Mouse (Mus musculus): Measurements from ENCODE around the gene Fmod. TPM values are rescaled to one million over a fixed set of nuclear protein-coding genes. Genes with fewer than 3 reads are reported as not detected.

Fmod gene
- total and polyA plus RNA-seq, 2 experiments from 2014 or later = 16.3 to 21.8 TPM

- 1% methylated on average over 31 of the region's 31 CpGs for WGBS
- peak; percentile 91 for ATAC-seq
- Histone ChIP-seq H3K36me3 (ENCODE audit: insufficient read depth, low read length) (no peaks in the 10 kb centered on the region), H3K4me2 (ENCODE audit: low read depth, low read length) (peak overlapping the region; percentile 61), H3K9me3 (ENCODE audit: low read length) (no peaks in the 10 kb centered on the region), H3K4me1 (ENCODE audit: insufficient read depth, low read length) (peaks cover 43% of the 10 kb centered on the region), H3K9ac (replicated peaks; ENCODE audit: low read length) (peak overlapping the region; percentile 44), H3K27ac (peak overlapping the region; percentile 95), H3K27me3 (ENCODE audit: insufficient read depth, low read length) (no peaks in the 10 kb centered on the region), H3K4me3 (ENCODE audit: low read length) (peak overlapping the region; percentile 27)
- TF ChIP-seq CTCF (IDR thresholded peaks at IDR 0.05; ENCODE audit: low read depth) = peak; percentile 51
- peak; percentile 95 for DNase-seq (ENCODE audit: low spot score)
These were observed 24.0 kb downstream of the Fmod start for GRCm38 (mm10) chr1:134060849-134061569.

GRCm38 (mm10) chr1:134061915-134062314 is 24.9 kb downstream of the Fmod start:
- Histone ChIP-seq H3K9ac (replicated peaks; ENCODE audit: low read length) (no peak overlapping the region), H3K4me1 (ENCODE audit: insufficient read depth, low read length) (peaks cover 43% of the 10 kb centered on the region), H3K27ac (peak overlapping the region; percentile 95), H3K36me3 (ENCODE audit: insufficient read depth, low read length) (no peaks in the 10 kb centered on the region), H3K9me3 (ENCODE audit: low read length) (no peaks in the 10 kb centered on the region), H3K27me3 (ENCODE audit: insufficient read depth, low read length) (no peaks in the 10 kb centered on the region), H3K4me2 (ENCODE audit: low read depth, low read length) (no peak overlapping the region), H3K4me3 (ENCODE audit: low read length) (no peak overlapping the region)
- no peak for TF ChIP-seq CTCF (IDR thresholded peaks at IDR 0.05; ENCODE audit: low read depth)
- 35% methylated on average over 3 of the region's 3 CpGs for WGBS
- ATAC-seq (no peak), DNase-seq (ENCODE audit: low spot score) (no peak)

DNA sequence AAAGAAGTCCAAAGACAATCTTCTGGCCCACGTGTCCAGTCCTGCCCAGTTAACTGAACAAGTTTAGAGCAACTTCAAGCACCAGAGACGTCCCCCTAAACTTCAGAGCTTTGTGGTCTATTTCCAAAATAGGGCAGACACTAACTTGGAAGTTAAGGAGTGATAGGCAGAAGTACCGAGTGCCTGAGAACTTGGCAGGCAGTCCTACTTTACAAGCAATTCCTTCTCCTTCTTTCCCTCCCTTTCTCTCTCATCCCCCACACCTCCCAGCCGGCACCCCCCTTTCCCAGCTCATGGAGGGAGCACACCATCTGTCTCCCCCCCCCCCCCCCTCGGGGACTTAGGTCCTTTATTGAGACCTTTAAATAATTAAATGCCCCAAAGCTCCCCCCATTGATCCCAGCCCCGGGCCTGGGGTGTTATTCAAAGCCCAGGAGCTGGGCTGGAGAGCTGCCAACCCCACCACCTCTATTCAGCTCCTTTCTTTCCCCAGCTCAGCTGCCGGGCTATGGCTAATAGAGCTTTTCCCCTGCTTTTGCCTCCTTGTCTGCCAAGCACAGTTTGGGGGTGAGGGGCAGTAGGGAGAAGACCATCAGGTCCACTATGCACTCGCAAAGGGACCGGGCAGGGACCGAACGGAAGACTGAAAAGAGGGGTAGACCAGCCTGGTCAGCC is 25.5 kb downstream of the Fmod start:
- Histone ChIP-seq H3K4me2 (ENCODE audit: low read depth, low read length) (peak overlapping the region; percentile 43), H3K36me3 (ENCODE audit: insufficient read depth, low read length) (no peaks in the 10 kb centered on the region), H3K9me3 (ENCODE audit: low read length) (no peaks in the 10 kb centered on the region), H3K27me3 (ENCODE audit: insufficient read depth, low read length) (no peaks in the 10 kb centered on the region), H3K4me1 (ENCODE audit: insufficient read depth, low read length) (peaks cover 43% of the 10 kb centered on the region), H3K4me3 (ENCODE audit: low read length) (0 out of 2 replicates have a peak overlapping the region, but pooled peaks have one; percentile 0), H3K9ac (replicated peaks; ENCODE audit: low read length) (0 out of 2 replicates have a peak overlapping the region, but pooled peaks have one; percentile 18), H3K27ac (peak overlapping the region; percentile 95)
- ATAC-seq = peak; percentile 39
- TF ChIP-seq CTCF (IDR thresholded peaks at IDR 0.05; ENCODE audit: low read depth) = no peak
- WGBS = 10% methylated on average over 11 of the region's 11 CpGs
- DNase-seq (ENCODE audit: low spot score) = peak; percentile 86

- H3K9me3 ChIP-seq (ENCODE audit: low read length) = no peaks in the 10 kb centered on the region
- H3K4me2 ChIP-seq (ENCODE audit: low read depth, low read length) = peak overlapping the region; percentile 43
- peak; percentile 89 for DNase-seq (ENCODE audit: low spot score)
- 0 out of 2 replicates have a peak overlapping the region, but pooled peaks have one; percentile 0 for H3K4me3 ChIP-seq (ENCODE audit: low read length)
- peak overlapping the region; percentile 95 for H3K27ac ChIP-seq
- peaks cover 48% of the 10 kb centered on the region for H3K4me1 ChIP-seq (ENCODE audit: insufficient read depth, low read length)
- H3K36me3 ChIP-seq (ENCODE audit: insufficient read depth, low read length) = no peaks in the 10 kb centered on the region
- peak overlapping the region; percentile 18; the same call in 1 of the 2 replicates for H3K9ac ChIP-seq (replicated peaks; ENCODE audit: low read length)
- H3K27me3 ChIP-seq (ENCODE audit: insufficient read depth, low read length) = no peaks in the 10 kb centered on the region
- TF ChIP-seq CTCF (IDR thresholded peaks at IDR 0.05; ENCODE audit: low read depth) = no peak
- peak; percentile 82 for ATAC-seq
- WGBS = 4% methylated on average over 32 of the region's 33 CpGs
These were observed 26.2 kb downstream of the Fmod start for GRCm38 (mm10) chr1:134063086-134063772.

GRCm38 (mm10) chr1:134063773-134064125 is 26.7 kb downstream of the Fmod start:
- Histone ChIP-seq H3K27ac (peak overlapping the region; percentile 95), H3K4me2 (ENCODE audit: low read depth, low read length) (peak overlapping the region; percentile 43)
- ATAC-seq = no peak

DNA sequence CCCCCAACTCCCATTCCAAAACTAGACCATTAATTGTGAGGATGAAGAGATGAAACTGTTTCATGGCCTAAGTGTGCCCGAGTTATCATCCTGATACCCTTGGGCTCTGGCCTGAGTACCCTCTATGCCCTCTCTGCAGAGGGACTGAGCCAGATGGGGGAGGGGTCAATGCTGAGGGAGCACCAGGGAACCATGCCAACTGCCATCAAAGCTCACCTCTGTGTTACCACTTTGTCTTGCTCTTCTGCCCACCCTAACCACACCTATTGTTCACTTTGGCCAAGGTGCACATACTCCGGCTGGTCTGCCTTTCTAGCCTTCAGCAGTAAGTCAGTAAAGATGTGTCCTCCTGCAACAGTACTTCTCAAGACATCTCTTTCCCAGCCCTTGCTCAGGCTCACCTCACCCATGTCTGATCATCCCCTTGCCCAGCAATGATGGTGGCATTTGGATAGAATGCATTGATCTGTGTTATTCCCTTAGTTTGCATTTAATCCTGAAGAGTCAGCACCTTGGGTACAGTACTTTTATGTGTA is 27.3 kb downstream of the Fmod start:
- H3K4me3 ChIP-seq (ENCODE audit: low read length) = no peak overlapping the region
- no peaks in the 10 kb centered on the region for H3K27me3 ChIP-seq (ENCODE audit: insufficient read depth, low read length)
- DNase-seq (ENCODE audit: low spot score) = no peak
- no peak overlapping the region for H3K4me2 ChIP-seq (ENCODE audit: low read depth, low read length)
- H3K36me3 ChIP-seq (ENCODE audit: insufficient read depth, low read length) = no peaks in the 10 kb centered on the region
- TF ChIP-seq CTCF (IDR thresholded peaks at IDR 0.05; ENCODE audit: low read depth) = no peak
- peak overlapping the region; percentile 95 for H3K27ac ChIP-seq
- no peak overlapping the region for H3K9ac ChIP-seq (replicated peaks; ENCODE audit: low read length)
- H3K9me3 ChIP-seq (ENCODE audit: low read length) = no peaks in the 10 kb centered on the region
- no peak for ATAC-seq
- peaks cover 48% of the 10 kb centered on the region for H3K4me1 ChIP-seq (ENCODE audit: insufficient read depth, low read length)
- 63% methylated on average over 2 of the region's 2 CpGs for WGBS

More at GRCm38 (mm10) chr1:134063773-134064125, 26.7 kb downstream of the Fmod start:
- Histone ChIP-seq H3K27me3 (ENCODE audit: insufficient read depth, low read length) (no peaks in the 10 kb centered on the region), H3K9ac (replicated peaks; ENCODE audit: low read length) (peak overlapping the region; percentile 18; the same call in 1 of the 2 replicates), H3K4me1 (ENCODE audit: insufficient read depth, low read length) (peaks cover 48% of the 10 kb centered on the region), H3K9me3 (ENCODE audit: low read length) (no peaks in the 10 kb centered on the region), H3K4me3 (ENCODE audit: low read length) (no peak overlapping the region), H3K36me3 (ENCODE audit: insufficient read depth, low read length) (no peaks in the 10 kb centered on the region)
- 10% methylated on average over 9 of the region's 9 CpGs for WGBS
- DNase-seq (ENCODE audit: low spot score) = no peak
- TF ChIP-seq CTCF (IDR thresholded peaks at IDR 0.05; ENCODE audit: low read depth) = no peak
